Mouse (Mus musculus) brain, embryonic 14.5 days (tissue): ENCODE measurements at regions not wholly inside any gene's neighbourhood (a gene's known extent, or its start where the extent isn't known, plus 50 kb on each side); places are given as distances from the start of the nearest gene placed in this dataset.
A peak's percentile ranks its signal among the peaks of the same experiment; 100 is the strongest.

Source experiments
- DNase-seq: peaks from one replicate; pipeline ENCODE4 v3.0.0-alpha.2; 2011; ENCODE audit warnings: low read depth
- CTCF ChIP-seq: fragments of 200-500 bp; IDR thresholded peaks from 2 replicates; pipeline ENCODE4 v1.5.1; 2012; ENCODE audit warnings: inconsistent platforms, mild to moderate bottlenecking, moderate library complexity, borderline replicate concordance; ENCODE audit not compliant: insufficient read depth, insufficient read length; ENCODE audit errors: extremely low read depth
- POLR2A ChIP-seq: fragments of 200-500 bp; IDR thresholded peaks from 2 replicates; pipeline ENCODE4 v1.6.1; 2012; ENCODE audit warnings: mild to moderate bottlenecking, inconsistent platforms, borderline replicate concordance; ENCODE audit not compliant: poor library complexity, insufficient read depth, insufficient read length, severe bottlenecking; ENCODE audit errors: extremely low read depth

- DNase-seq, result no peak
- TF ChIP-seq CTCF, result no peak
- no peak for TF ChIP-seq POLR2A
Observed at GRCm38 (mm10) chr4:87452122-87452521, 221.8 kb upstream of the Slc24a2 start.

- no peak for DNase-seq
- TF ChIP-seq POLR2A (no peak), CTCF (no peak)
Observed at GRCm38 (mm10) chr4:87451251-87451650, 221.0 kb upstream of the Slc24a2 start.

GRCm38 (mm10) chr4:87448338-87448737 lies 218.1 kb upstream of the Slc24a2 start:
- TF ChIP-seq POLR2A, result no peak
- no peak for TF ChIP-seq CTCF

GRCm38 (mm10) chr4:87446856-87447255 lies 216.6 kb upstream of the Slc24a2 start:
- DNase-seq, result peak; percentile 55

More at GRCm38 (mm10) chr4:87448338-87448737, 218.1 kb upstream of the Slc24a2 start:
- no peak for DNase-seq

GRCm38 (mm10) chr4:87434136-87434535 lies 203.9 kb upstream of the Slc24a2 start:
- TF ChIP-seq CTCF (no peak), POLR2A (no peak)
- DNase-seq, result no peak

More at GRCm38 (mm10) chr4:87446856-87447255, 216.6 kb upstream of the Slc24a2 start:
- TF ChIP-seq POLR2A, result no peak
- no peak for TF ChIP-seq CTCF

GRCm38 (mm10) chr4:87428374-87428773 lies 198.1 kb upstream of the Slc24a2 start:
- TF ChIP-seq POLR2A (no peak), CTCF (no peak)
- no peak for DNase-seq

GRCm38 (mm10) chr4:87424066-87424465 lies 193.8 kb upstream of the Slc24a2 start:
- DNase-seq, result no peak
- TF ChIP-seq CTCF, result no peak
- TF ChIP-seq POLR2A, result no peak

- DNase-seq, result peak; percentile 75
- TF ChIP-seq CTCF (no peak), POLR2A (no peak)
Observed at GRCm38 (mm10) chr4:87422588-87422987, 192.3 kb upstream of the Slc24a2 start.

GRCm38 (mm10) chr4:87403354-87403753 lies 173.1 kb upstream of the Slc24a2 start:
- no peak for TF ChIP-seq CTCF
- DNase-seq, result peak; percentile 42

GRCm38 (mm10) chr4:87402173-87402556 lies 171.9 kb upstream of the Slc24a2 start:
- TF ChIP-seq POLR2A, result no peak
- no peak for TF ChIP-seq CTCF
- no peak for DNase-seq

GRCm38 (mm10) chr4:87401316-87402172 lies 171.3 kb upstream of the Slc24a2 start:
- TF ChIP-seq CTCF (no peak), POLR2A (no peak)
- DNase-seq, result peak; percentile 74

- no peak for TF ChIP-seq CTCF
- TF ChIP-seq POLR2A, result no peak
- DNase-seq, result no peak
Observed at GRCm38 (mm10) chr4:87386835-87387234, 156.6 kb upstream of the Slc24a2 start.
